Mouse (Mus musculus) midbrain, embryonic 12.5 days (tissue): ENCODE measurements around the gene Thap7. TPM values are rescaled to one million over a fixed set of nuclear protein-coding genes. Genes with fewer than 3 reads are reported as not detected.

ENCODE experiments used
- ATAC-seq: fragments of 200-750 bp; cut with Nextera tagmentation; 2 replicates; pipeline ENCODE4 v1.8.0; 2017; ENCODE audit warnings: low read depth, moderate TSS enrichment, moderate library complexity; ENCODE audit not compliant: low FRiP score
- H3K27ac ChIP-seq: fragments of 300-500 bp; sonication (generic); replicated peaks from 2 replicates; pipeline ENCODE4 v1.5.1; 2016; ENCODE audit warnings: mild to moderate bottlenecking
- H3K27me3 ChIP-seq: fragments of 300-500 bp; sonication (generic); 2 replicates; pipeline ENCODE4 v1.6.1; 2016; ENCODE audit warnings: mild to moderate bottlenecking
- H3K36me3 ChIP-seq: fragments of 300-500 bp; sonication (generic); 2 replicates; pipeline ENCODE4 v1.6.1; 2016
- H3K4me1 ChIP-seq: fragments of 300-500 bp; sonication (generic); 2 replicates; pipeline ENCODE4 v1.6.1; 2016
- H3K4me2 ChIP-seq: fragments of 300-500 bp; sonication (generic); replicated peaks from 2 replicates; pipeline ENCODE4 v1.6.1; 2016; ENCODE audit warnings: mild to moderate bottlenecking, moderate library complexity
- H3K4me3 ChIP-seq: fragments of 300-500 bp; sonication (generic); 2 replicates; pipeline ENCODE4 v1.5.1; 2016; ENCODE audit warnings: mild to moderate bottlenecking
- H3K9ac ChIP-seq: fragments of 300-500 bp; sonication (generic); replicated peaks from 2 replicates; pipeline ENCODE4 v1.6.1; 2016; ENCODE audit warnings: mild to moderate bottlenecking, moderate library complexity
- H3K9me3 ChIP-seq: fragments of 300-500 bp; sonication (generic); 2 replicates; pipeline ENCODE4 v1.6.1; 2016; ENCODE audit warnings: mild to moderate bottlenecking
- WGBS: fragments of 180-500 bp; shearing (Covaris S2); methylation state at CpG from one replicate; pipeline ENCODE4 v1.1.7; 2016; 5-methylcytosine and 5-hydroxymethylcytosine counted together
- polyA plus RNA-seq: library from polyadenylated mRNA; unstranded; fragments of >200 nt; fragmentation: Nextera tagmentation; extraction: Ambion mirVana; gene quantifications from 2 replicates; pipeline ENCODE4 v1.2.1, GENCODE M21; 2016

Thap7 gene
- polyA plus RNA-seq, 1 experiment from 2014 or later, result 61.2 TPM

DNA sequence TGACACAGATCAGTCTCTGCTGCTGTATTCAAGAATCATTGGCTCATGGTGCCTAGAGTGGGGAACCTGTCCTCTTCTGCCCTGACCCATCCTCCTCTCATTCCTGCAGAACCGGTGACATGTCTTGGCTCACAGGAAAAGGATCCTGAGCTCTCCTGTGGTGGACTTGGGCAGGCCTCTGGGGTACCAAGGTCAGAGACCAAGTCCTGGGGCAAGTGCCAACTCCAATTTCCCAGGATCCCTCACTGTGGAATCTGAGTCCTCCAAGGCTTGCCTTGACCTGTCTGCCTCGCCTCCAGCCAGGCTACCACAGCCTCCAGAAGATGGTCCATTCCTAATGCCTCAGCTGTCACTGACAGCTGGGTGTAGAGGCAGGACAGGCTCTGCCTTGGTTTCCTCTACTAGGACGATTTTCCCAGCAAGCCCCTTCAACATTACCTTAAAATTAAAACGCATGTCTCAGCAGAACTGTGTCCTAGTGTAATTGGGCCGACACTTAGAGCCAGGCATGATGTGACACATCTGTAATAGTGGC lies 23.9 kb downstream of the Thap7 start:
- Histone ChIP-seq H3K27me3 (peaks cover 4% of the 10 kb centered on the region; the same call in 1 of the 2 replicates), H3K9ac (no peak overlapping the region), H3K4me1 (peaks cover 15% of the 10 kb centered on the region), H3K27ac (no peak overlapping the region), H3K36me3 (peaks cover 8% of the 10 kb centered on the region), H3K9me3 (no peaks in the 10 kb centered on the region), H3K4me3 (no peak overlapping the region), H3K4me2 (no peak overlapping the region)
- WGBS, result 81% methylated on average over 5 of the region's 5 CpGs
- no peak for ATAC-seq

DNA sequence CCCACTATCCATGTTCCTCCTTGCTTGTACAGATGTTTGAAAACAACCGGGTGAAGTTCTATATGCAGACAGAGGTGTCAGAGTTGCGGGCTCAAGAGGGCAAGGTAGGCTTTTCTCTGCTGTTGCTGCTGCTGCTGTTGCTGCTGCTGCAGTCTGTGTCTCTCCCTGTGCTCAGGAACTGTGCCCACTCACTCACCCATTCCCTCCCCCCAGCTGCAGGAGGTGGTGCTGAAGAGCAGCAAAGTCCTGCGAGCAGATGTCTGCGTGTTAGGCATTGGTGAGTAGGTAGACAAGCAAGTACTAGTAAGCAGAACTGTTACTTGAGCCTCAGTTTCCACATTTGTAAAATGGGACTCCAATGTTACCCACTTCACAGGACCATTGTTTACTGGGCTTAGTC lies 28.3 kb downstream of the Thap7 start:
- WGBS, result 85% methylated on average over 4 of the region's 4 CpGs
- Histone ChIP-seq H3K4me3 (no peak overlapping the region), H3K4me1 (peaks cover 13% of the 10 kb centered on the region), H3K27ac (no peak overlapping the region), H3K4me2 (no peak overlapping the region), H3K36me3 (no peaks in the 10 kb centered on the region), H3K27me3 (peaks cover 4% of the 10 kb centered on the region; the same call in 1 of the 2 replicates), H3K9ac (no peak overlapping the region), H3K9me3 (no peaks in the 10 kb centered on the region)
- ATAC-seq, result no peak

DNA sequence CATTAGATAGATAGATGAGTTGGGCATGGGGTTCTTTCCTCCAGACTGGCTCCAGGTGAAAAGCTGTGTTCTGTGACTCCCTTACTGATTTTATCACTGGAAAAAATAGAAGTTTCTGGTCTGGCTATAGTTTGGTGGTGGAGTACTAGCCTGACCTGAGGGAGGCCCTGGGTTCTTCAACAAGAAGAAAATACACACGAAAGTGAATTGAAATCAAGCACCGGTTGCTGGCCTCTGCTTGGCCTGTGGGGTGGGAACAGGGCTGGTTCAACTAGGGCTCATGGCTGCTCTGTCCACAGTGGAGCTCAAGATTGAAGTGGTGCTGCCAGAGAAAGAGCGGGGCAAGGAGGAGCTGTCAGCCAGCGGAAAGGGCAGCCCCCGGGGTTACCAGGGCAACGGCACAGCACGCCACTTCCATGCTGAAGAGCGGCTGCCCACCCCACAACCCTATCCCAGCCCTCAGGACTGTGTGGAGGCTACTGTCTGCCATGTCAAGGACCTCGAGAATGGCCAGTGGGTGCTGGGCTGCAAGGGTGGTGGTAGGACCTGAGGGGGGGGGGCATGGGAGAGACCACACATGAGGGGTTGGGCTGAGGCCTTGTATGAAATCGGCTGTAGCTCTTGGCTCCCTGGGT lies 31.6 kb downstream of the Thap7 start:
- H3K9ac ChIP-seq, result no peak overlapping the region; the same call in 1 of the 2 replicates
- no peaks in the 10 kb centered on the region for H3K36me3 ChIP-seq
- WGBS, result 14% methylated on average over 10 of the region's 10 CpGs
- no peak overlapping the region for H3K4me3 ChIP-seq
- peak overlapping the region; percentile 9; the same call in 1 of the 2 replicates for H3K4me2 ChIP-seq
- H3K9me3 ChIP-seq, result no peaks in the 10 kb centered on the region
- peak; percentile 80 for ATAC-seq
- H3K27me3 ChIP-seq, result no peaks in the 10 kb centered on the region
- H3K27ac ChIP-seq, result no peak overlapping the region
- peaks cover 21% of the 10 kb centered on the region for H3K4me1 ChIP-seq

DNA sequence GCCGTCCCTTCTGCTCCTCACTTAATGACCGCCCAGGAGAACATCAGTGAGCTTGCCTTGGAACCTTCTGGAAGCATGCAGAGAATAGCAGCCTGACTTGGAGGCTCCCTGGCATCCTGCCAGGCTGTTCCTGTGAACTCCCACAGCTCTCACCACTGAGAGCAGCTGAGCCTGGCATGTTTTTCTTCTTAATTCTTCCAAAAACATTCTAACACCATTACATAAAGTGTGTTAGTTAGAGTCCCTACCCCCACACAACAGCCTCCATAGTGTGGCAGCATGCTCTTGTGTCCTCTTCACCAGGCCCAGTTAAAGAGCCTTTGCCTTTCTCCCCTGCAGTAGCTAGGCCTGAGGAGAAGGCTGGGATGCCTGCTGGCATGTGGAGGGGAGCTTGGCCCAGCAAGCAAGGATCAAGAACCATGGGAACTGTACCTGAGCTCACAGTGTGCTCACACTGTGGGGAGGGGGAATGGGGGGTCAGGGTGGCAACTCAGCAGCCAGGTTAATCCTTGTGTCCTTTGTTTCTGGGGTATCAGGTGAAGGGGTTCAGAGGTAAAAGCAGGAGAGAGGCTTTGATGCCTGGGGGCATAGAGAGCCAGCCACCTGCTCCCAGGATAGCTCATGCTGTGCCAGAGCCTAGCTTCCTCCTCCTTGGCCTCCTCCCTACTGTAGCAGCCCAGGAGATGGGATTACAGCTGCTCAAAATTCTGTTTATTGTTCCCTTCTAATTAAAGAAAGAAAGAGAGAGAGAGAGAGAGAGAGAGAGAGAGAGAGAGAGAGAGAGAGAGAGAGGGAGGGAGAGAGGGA lies 34.2 kb downstream of the Thap7 start:
- peaks cover 7% of the 10 kb centered on the region; the same call in 1 of the 2 replicates for H3K27me3 ChIP-seq
- peaks cover 21% of the 10 kb centered on the region for H3K4me1 ChIP-seq
- no peak for ATAC-seq
- no peak overlapping the region for H3K9ac ChIP-seq
- no peak overlapping the region; the same call in 1 of the 2 replicates for H3K27ac ChIP-seq
- no peak overlapping the region for H3K4me3 ChIP-seq
- no peaks in the 10 kb centered on the region for H3K36me3 ChIP-seq
- H3K9me3 ChIP-seq, result no peaks in the 10 kb centered on the region
- H3K4me2 ChIP-seq, result no peak overlapping the region
- WGBS, result 69% methylated on average over 2 of the region's 2 CpGs

DNA sequence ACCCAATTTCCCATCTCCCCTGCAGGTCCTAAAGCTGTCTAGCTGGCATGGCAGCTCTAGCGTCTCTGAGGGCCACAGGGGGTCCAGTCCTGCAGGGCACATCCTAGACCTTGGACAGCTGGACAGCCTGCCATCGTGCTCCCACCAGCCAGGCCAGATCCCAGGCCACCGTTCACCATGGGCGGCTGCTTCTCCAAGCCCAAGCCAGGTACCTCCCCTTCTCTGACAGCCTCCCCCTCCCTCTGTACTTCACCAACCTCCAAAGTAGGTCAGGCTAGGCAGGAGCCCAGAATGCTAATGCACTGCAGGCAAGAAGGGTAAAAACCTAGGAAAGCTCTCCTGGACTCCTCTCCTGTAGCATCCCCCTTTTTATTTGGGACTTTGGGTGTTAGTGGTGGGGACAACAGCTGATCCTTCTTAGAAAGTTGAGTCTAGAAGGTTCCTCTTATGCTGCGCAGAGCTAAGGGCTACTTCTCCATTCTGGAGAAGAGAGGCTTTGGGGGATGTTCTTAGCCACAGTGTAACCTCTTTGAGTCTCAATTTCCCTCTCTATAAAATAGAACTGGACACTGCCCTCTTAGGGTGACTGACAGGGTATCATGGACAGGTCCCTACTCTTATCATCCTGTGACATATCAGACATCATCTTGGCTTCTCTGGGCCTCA lies 38.9 kb downstream of the Thap7 start:
- ATAC-seq, result no peak
- 64% methylated on average over 5 of the region's 5 CpGs for WGBS
- H3K4me1 ChIP-seq, result peaks cover 19% of the 10 kb centered on the region
- H3K36me3 ChIP-seq, result peaks cover 11% of the 10 kb centered on the region; the same call in 1 of the 2 replicates
- H3K9ac ChIP-seq, result no peak overlapping the region
- no peaks in the 10 kb centered on the region for H3K9me3 ChIP-seq
- H3K27me3 ChIP-seq, result peaks cover 38% of the 10 kb centered on the region
- H3K4me3 ChIP-seq, result no peak overlapping the region
- H3K27ac ChIP-seq, result no peak overlapping the region
- no peak overlapping the region for H3K4me2 ChIP-seq

DNA sequence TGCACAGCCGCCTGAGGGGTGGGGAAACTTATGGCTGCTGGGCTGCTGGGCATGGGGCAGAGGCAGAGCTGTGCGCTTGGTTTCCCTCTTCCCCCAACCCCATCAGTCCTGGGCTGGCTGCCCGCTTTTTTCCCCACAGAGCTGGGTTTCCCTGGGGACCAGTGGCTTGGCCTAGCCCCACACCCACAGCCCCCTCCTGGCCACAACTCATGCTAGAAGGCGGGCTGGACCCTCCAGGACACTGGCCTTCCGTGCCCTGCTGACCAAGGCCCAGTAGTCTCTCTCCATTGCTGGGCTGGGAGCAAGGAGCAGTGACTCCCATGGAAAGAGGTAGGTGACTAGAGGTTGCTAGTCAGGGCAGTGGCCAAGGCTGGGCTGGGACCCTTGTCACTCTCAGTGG lies 39.8 kb downstream of the Thap7 start:
- Histone ChIP-seq H3K4me3 (no peak overlapping the region), H3K9ac (no peak overlapping the region), H3K27me3 (peaks cover 38% of the 10 kb centered on the region), H3K4me1 (peaks cover 11% of the 10 kb centered on the region), H3K36me3 (peaks cover 16% of the 10 kb centered on the region; the same call in 1 of the 2 replicates), H3K4me2 (no peak overlapping the region), H3K27ac (no peak overlapping the region), H3K9me3 (no peaks in the 10 kb centered on the region)
- ATAC-seq, result no peak
- 89% methylated on average over 5 of the region's 5 CpGs for WGBS

DNA sequence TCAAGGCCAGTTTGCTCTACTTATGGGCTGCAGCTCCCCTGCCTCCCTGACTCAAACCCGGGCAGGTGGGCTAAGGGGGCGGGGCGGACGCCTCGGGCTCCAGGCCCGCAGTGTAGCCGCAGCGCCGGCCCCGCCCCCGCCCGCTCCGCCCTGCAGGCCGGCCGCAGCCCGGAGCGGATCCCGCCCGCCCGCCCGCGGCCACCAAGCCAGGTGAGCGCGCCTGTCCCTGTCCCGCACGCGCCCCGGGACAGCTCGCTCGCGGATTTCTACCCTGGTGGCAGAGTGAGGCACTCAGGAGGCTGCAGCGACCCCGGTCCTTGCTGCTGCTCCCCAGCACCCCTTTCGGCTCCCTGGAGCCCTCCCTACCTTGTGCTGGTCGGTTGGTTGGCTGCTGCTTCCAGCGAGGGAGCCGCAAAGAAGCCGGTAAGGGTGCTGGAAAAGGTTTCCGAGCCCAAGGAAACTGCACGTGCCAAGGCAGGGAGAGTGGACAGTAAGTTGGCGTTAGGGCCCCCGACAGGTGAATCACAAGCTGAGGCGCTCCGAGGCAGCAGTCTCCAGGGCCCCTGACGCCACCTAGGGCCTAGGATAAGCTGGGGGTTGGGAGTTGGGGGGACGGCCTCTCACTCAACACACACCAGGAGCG lies 41.3 kb downstream of the Thap7 start, which contains the start of gene Aifm3:
TSS of gene Aifm3 (plus strand) at position 143 of the 643 bp plus-strand sequence.
- Histone ChIP-seq H3K4me2 (peak within 1 kb of the TSS; percentile 84), H3K36me3 (peaks cover 30% of the 10 kb centered on the region), H3K9me3 (no peaks in the 10 kb centered on the region), H3K27ac (no peak within 1 kb of the TSS), H3K9ac (peak within 1 kb of the TSS; percentile 55), H3K4me3 (peak within 1 kb of the TSS; percentile 44), H3K4me1 (peaks cover 11% of the 10 kb centered on the region), H3K27me3 (peaks cover 38% of the 10 kb centered on the region)
- 2% methylated on average over 26 of the region's 47 CpGs for WGBS
- peak; percentile 84 for ATAC-seq

DNA sequence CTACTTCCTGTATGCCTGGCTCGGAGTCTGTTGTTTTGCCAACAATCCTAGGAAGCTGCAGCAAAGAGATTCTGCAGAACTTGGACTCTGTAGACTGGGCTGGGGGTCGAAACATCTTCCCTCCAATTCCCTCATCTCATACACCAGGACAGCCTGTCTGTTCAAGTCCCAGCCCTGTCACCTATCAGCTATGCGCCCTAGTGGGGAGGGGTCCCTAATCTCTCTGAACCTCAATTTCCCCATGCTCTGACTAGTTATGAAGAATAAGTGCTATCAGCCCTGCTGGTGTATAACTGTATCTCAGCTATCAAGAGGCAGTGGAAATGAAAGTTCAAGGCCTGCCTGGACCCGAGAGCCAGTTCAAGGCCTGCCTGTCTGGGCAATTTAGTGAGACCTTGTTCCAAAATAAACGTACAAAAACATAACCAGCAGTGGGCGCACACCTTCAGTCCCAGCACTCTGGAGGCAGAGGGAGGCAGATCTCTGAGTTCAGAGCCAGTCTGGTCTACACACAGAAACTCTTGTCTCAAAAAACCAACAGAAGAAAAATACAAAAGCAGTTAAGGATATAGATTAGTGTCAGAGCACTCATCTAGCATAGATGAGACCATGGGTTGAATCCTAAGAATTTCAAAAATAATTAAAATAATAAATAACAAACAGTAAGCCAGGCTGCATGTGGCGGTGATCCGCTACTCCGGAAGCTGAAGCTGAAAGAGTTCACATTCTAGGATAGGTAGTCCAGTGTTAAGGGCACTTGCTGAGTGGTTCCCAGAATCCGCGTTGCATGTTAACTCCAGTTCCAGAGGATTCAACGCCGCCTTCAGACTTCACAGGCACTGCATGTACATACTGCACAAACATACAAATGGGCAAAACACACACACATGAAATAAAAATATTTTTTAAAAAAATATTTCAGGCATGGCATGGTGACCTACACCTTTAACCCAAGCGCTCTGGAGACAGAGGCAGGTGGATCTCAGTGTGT lies 42.2 kb downstream of the Thap7 start:
- no peak overlapping the region for H3K27ac ChIP-seq
- H3K4me1 ChIP-seq, result peaks cover 11% of the 10 kb centered on the region
- peak; percentile 13; the same call in 1 of the 2 replicates for ATAC-seq
- H3K27me3 ChIP-seq, result peaks cover 38% of the 10 kb centered on the region
- H3K36me3 ChIP-seq, result peaks cover 38% of the 10 kb centered on the region
- peak overlapping the region; percentile 55 for H3K9ac ChIP-seq
- 46% methylated on average over 14 of the region's 14 CpGs for WGBS
- peak overlapping the region; percentile 84 for H3K4me2 ChIP-seq
- H3K9me3 ChIP-seq, result no peaks in the 10 kb centered on the region
- H3K4me3 ChIP-seq, result peak overlapping the region; percentile 44

DNA sequence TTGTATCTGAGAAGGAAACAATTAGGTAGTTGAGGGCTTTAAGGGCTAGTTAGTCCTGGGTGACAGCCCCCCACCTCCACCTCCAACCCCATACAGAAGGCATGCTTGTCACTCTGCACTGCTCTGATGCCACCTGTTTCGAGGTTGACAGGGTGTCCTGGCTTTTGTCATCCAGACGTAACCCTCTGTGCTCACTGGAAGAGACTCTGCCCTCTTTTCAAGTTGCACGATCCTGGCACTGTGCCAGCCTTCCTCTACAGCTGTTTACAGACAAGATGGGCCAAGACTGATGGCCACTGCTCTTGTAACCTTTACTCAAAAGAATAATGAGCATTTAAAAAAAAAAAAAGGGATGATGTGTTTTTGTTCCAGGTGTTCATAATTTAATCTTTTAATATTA lies 44.4 kb downstream of the Thap7 start:
- ATAC-seq, result no peak
- Histone ChIP-seq H3K36me3 (peaks cover 50% of the 10 kb centered on the region), H3K4me3 (no peak overlapping the region), H3K27me3 (peaks cover 29% of the 10 kb centered on the region), H3K9me3 (no peaks in the 10 kb centered on the region), H3K4me1 (peaks cover 11% of the 10 kb centered on the region), H3K4me2 (no peak overlapping the region), H3K9ac (no peak overlapping the region), H3K27ac (no peak overlapping the region)
- WGBS, result 66% methylated on average over 3 of the region's 3 CpGs

DNA sequence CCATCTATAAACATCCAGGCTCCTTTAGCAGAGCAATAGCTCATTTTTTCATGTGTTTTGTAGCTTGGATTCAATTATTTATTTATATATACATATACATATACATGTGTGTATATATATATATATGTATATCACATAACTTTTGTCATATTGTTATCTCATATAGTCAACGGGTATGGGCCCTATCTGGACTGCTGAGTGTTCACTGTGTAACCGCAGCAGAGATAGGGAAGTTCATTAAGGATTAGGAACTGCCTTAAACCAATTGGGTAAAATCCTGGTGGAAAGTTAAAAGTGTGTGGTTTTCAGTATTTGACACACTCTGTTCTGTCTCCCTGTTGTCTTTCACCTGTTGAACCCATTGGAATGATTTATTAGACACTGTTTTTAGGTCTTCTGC lies 49.5 kb downstream of the Thap7 start:
- ATAC-seq, result no peak
- Histone ChIP-seq H3K27ac (no peak overlapping the region), H3K27me3 (no peaks in the 10 kb centered on the region), H3K9me3 (no peaks in the 10 kb centered on the region), H3K9ac (no peak overlapping the region), H3K4me2 (no peak overlapping the region), H3K4me3 (no peak overlapping the region), H3K4me1 (no peaks in the 10 kb centered on the region), H3K36me3 (peaks cover 45% of the 10 kb centered on the region)
- WGBS, result 91% methylated on average over 2 of the region's 2 CpGs
